Mouse (Mus musculus) spleen, adult 2 months (tissue): ENCODE measurements at regions not wholly inside any gene's neighbourhood (a gene's known extent, or its start where the extent isn't known, plus 50 kb on each side); places are given as distances from the start of the nearest gene placed in this dataset.

Source experiments
- DNase-seq, 2 experiments: peaks; one replicate each; pipeline versions ENCODE4 v3.0.0 to v3.0.0-alpha.2; 2012 to 2021; ENCODE audit warnings: low spot score in 2 of 2, low read depth in 1 of 2
- H3K27ac ChIP-seq: fragments of 200-500 bp; 2 replicates; pipeline ENCODE4 v1.5.1; 2012; ENCODE audit warnings: low read length, inconsistent platforms; ENCODE audit not compliant: insufficient read depth
- H3K27me3 ChIP-seq: fragments of 200-500 bp; 2 replicates; pipeline ENCODE4 v1.6.1; 2012; ENCODE audit warnings: mild to moderate bottlenecking, moderate library complexity, low read length, inconsistent platforms; ENCODE audit not compliant: control insufficient read depth, insufficient read depth
- H3K36me3 ChIP-seq: fragments of 200-500 bp; 2 replicates; pipeline ENCODE4 v1.6.1; 2012; ENCODE audit warnings: mild to moderate bottlenecking, low read length, inconsistent platforms; ENCODE audit not compliant: control insufficient read depth, insufficient read depth
- H3K4me1 ChIP-seq: fragments of 200-500 bp; 2 replicates; pipeline ENCODE4 v1.6.1; 2011; ENCODE audit warnings: inconsistent platforms; ENCODE audit not compliant: control insufficient read depth, insufficient read depth, insufficient read length
- H3K4me3 ChIP-seq: fragments of 200-500 bp; 2 replicates; pipeline ENCODE4 v1.5.1; 2011; ENCODE audit warnings: mild to moderate bottlenecking, inconsistent platforms; ENCODE audit not compliant: insufficient read depth, insufficient read length; ENCODE audit errors: extremely low read depth
- CTCF ChIP-seq: fragments of 200-500 bp; IDR thresholded peaks from 2 replicates; pipeline ENCODE4 v1.5.1; 2011; ENCODE audit warnings: mild to moderate bottlenecking, inconsistent platforms; ENCODE audit not compliant: insufficient read depth, insufficient read length, insufficient replicate concordance; ENCODE audit errors: extremely low read depth
- POLR2A ChIP-seq: fragments of 200-500 bp; IDR thresholded peaks from 2 replicates; pipeline ENCODE4 v1.6.1; 2011; ENCODE audit warnings: low read depth, low read length, inconsistent platforms
- WGBS: fragments of 180-500 bp; shearing (Covaris S2); methylation state at CpG from one replicate; pipeline ENCODE4 v1.1.7; 2018; 5-methylcytosine and 5-hydroxymethylcytosine counted together

- Histone ChIP-seq H3K27ac (no peak overlapping the region), H3K4me1 (no peaks in the 10 kb centered on the region), H3K27me3 (no peaks in the 10 kb centered on the region), H3K4me3 (no peak overlapping the region), H3K36me3 (no peaks in the 10 kb centered on the region)
- TF ChIP-seq CTCF = no peak
- no peak for TF ChIP-seq POLR2A
- 69% methylated on average over 3 of the region's 3 CpGs for WGBS
- no peak for DNase-seq
These were observed 1708.7 kb upstream of the Slc10a2 start for GRCm38 (mm10) chr8:6813816-6814215.

GRCm38 (mm10) chr8:6807116-6807515 lies 1702.0 kb upstream of the Slc10a2 start:
- WGBS = 67% methylated on average over 2 of the region's 2 CpGs
- Histone ChIP-seq H3K27ac (no peak overlapping the region), H3K27me3 (no peaks in the 10 kb centered on the region), H3K4me1 (no peaks in the 10 kb centered on the region), H3K4me3 (no peak overlapping the region), H3K36me3 (no peaks in the 10 kb centered on the region)
- DNase-seq = no peak
- no peak for TF ChIP-seq CTCF
- no peak for TF ChIP-seq POLR2A

GRCm38 (mm10) chr8:6803199-6803598 lies 1698.0 kb upstream of the Slc10a2 start:
- Histone ChIP-seq H3K27ac (no peak overlapping the region), H3K36me3 (no peaks in the 10 kb centered on the region), H3K4me3 (no peak overlapping the region), H3K4me1 (no peaks in the 10 kb centered on the region), H3K27me3 (no peaks in the 10 kb centered on the region)
- WGBS = 84% methylated on average over 1 of the region's 1 CpGs
- no peak for DNase-seq
- TF ChIP-seq CTCF (no peak), POLR2A (no peak)

- Histone ChIP-seq H3K4me3 (no peak overlapping the region), H3K36me3 (no peaks in the 10 kb centered on the region), H3K4me1 (no peaks in the 10 kb centered on the region), H3K27me3 (no peaks in the 10 kb centered on the region), H3K27ac (no peak overlapping the region)
- TF ChIP-seq POLR2A (no peak), CTCF (no peak)
- DNase-seq = no peak
These were observed 1695.9 kb upstream of the Slc10a2 start for GRCm38 (mm10) chr8:6801076-6801475.

- no peak overlapping the region for H3K27ac ChIP-seq
- H3K27me3 ChIP-seq = no peaks in the 10 kb centered on the region
- WGBS = 70% methylated on average over 1 of the region's 1 CpGs
- no peak for DNase-seq
- no peak overlapping the region for H3K4me3 ChIP-seq
- no peaks in the 10 kb centered on the region for H3K4me1 ChIP-seq
- TF ChIP-seq CTCF (no peak), POLR2A (no peak)
- H3K36me3 ChIP-seq = no peaks in the 10 kb centered on the region
These were observed 1683.9 kb upstream of the Slc10a2 start for GRCm38 (mm10) chr8:6789096-6789495.

GRCm38 (mm10) chr8:6780983-6781382 lies 1675.8 kb upstream of the Slc10a2 start:
- no peak for TF ChIP-seq CTCF
- TF ChIP-seq POLR2A = no peak
- Histone ChIP-seq H3K27me3 (no peaks in the 10 kb centered on the region), H3K36me3 (no peaks in the 10 kb centered on the region), H3K4me3 (no peak overlapping the region), H3K27ac (no peak overlapping the region), H3K4me1 (no peaks in the 10 kb centered on the region)
- no peak for DNase-seq

GRCm38 (mm10) chr8:6775103-6775502 lies 1670.0 kb upstream of the Slc10a2 start:
- Histone ChIP-seq H3K27me3 (no peaks in the 10 kb centered on the region), H3K4me3 (no peak overlapping the region), H3K27ac (no peak overlapping the region), H3K36me3 (no peaks in the 10 kb centered on the region), H3K4me1 (no peaks in the 10 kb centered on the region)
- TF ChIP-seq POLR2A (no peak), CTCF (no peak)
- no peak for DNase-seq
- 88% methylated on average over 3 of the region's 3 CpGs for WGBS

GRCm38 (mm10) chr8:6729571-6729970 lies 1624.4 kb upstream of the Slc10a2 start:
- no peak for DNase-seq
- 86% methylated on average over 3 of the region's 3 CpGs for WGBS
- H3K4me1 ChIP-seq = no peaks in the 10 kb centered on the region
- H3K27me3 ChIP-seq = no peaks in the 10 kb centered on the region
- no peak overlapping the region for H3K27ac ChIP-seq
- no peaks in the 10 kb centered on the region for H3K36me3 ChIP-seq
- no peak overlapping the region for H3K4me3 ChIP-seq
- no peak for TF ChIP-seq POLR2A
- no peak for TF ChIP-seq CTCF
